Mouse (Mus musculus) adrenal gland, postnatal 25 days (tissue): ENCODE data around the gene Patl1. TPM values are rescaled to one million over a fixed set of nuclear protein-coding genes. Genes with fewer than 3 reads are reported as not detected.
"Not testable (repeated sequence)": the region's sequence is repeated elsewhere in the genome, so short reads cannot be mapped to it uniquely, and the experiment has no call there.

Experiments used
- DNase-seq: peaks from one replicate; pipeline ENCODE4 v3.0.0; 2021; ENCODE audit warnings: mixed read lengths
- microRNA-seq, 2 experiments: library from miRNA; unstranded; fragments of <30 nt; microRNA quantifications; one replicate each; pipeline ENCODE4 v1.2.0; 2021
- total RNA-seq: library from RNA; stranded (reverse); gene quantifications from 2 replicates; pipeline ENCODE4 v1.2.3, GENCODE M21; 2021

The Patl1 gene
- total RNA-seq, 1 experiment from 2014 or later, result 28.9 TPM

DNA sequence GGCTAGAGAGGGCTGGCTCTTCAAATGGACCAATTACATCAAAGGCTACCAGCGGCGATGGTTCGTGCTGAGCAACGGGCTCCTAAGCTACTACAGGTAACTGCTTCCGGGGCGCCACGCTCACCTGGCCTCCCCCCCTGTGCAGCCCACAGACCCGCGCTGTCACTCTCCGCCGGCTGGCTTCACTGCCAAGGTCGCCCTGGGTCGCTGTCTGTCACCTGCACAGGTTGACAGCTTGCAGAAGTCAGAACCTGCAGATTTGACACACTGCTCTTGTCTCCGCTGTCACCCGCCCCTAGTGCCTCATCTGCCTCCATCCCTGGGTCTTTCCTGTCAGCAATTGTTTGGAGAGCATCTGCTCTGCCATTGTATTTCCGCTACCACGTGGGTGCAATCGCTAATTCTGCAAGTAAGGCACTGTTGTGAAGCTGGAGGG is 54.0 kb downstream of the Patl1 start:
- DNase-seq, result peak; percentile 38

DNA sequence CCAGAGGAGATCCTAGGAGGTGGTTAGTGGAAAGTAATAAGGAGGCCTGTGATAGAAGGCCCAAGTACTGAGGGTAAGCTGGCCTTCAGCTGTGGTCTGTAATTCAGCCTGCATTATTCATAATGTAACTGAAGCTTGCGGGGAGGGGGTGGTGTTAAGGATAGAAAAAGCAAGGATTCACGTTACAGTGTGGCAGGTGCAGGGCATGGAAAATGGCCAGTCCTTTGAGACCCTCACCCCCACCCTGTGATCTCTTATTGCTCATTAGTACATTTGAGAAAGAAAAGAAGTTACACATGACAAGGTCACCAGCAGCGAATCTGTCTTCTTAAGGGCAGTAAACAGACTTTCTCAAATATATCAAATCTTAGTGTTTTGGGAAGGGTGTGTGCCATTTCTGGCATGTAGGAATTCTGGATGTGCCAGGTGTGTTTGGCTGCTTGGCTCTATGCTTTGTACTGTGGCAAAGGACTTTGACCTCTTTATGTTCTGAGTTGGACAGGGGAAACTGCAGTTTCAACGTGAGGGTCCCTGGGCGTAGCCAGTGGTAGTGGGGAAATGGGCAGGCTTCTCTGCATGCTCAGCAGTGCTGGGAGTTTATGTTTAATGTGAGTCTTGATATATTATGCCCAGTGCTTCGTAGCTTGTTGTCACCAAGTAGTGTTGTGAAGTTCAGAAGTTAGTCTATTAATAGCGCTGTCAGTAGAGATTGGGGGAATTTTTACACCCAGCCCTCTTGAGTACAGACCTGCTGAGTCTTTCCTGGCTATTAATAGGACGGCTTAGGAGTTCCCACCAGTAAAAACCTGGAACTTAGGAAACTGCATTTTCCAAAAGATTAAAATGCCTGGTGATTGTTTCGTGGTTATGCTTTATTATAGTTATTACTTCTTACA is 57.2 kb downstream of the Patl1 start:
- DNase-seq, result no peak

DNA sequence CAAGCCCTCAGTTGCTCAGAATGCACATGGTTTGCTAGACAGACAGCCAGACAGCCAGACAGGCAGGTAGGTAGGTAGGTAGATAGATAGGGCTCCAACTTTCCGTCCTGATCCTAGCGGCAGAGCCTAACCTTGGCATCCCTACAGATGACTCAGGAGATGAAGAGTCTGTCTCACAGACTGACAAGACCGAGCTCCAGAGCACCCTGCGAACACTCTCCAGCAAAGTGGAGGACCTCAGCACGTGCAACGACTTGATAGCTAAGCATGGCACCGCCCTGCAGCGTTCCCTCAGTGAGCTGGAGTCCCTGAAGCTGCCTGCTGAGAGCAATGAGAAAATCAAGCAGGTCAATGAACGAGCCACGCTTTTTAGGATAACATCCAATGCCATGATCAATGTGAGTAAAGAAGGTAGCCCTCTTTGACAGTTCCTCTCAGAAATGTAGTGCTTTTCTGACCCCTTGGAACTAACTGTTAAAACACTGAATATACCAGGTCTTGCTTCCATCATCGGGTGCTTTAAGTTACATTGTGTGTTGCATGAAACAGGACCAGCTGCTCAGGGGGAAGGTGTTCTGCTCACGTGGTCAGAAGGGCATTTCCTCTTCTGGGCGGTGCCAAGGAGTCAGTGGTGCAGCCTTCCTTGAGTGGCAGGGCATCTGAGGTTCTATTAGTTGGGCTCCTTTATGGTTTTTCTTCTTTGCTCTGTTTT is 61.5 kb downstream of the Patl1 start:
- peak; percentile 39 for DNase-seq

GRCm38 (mm10) chr19:11974223-11974540 is 62.0 kb downstream of the Patl1 start:
- DNase-seq, result no peak

- no peak for DNase-seq
Observed at GRCm38 (mm10) chr19:11975683-11976082, 63.5 kb downstream of the Patl1 start.

GRCm38 (mm10) chr19:11977363-11977762 is 65.2 kb downstream of the Patl1 start:
- no peak for DNase-seq

- no peak for DNase-seq
Observed at GRCm38 (mm10) chr19:11980471-11980870, 68.3 kb downstream of the Patl1 start.

DNA sequence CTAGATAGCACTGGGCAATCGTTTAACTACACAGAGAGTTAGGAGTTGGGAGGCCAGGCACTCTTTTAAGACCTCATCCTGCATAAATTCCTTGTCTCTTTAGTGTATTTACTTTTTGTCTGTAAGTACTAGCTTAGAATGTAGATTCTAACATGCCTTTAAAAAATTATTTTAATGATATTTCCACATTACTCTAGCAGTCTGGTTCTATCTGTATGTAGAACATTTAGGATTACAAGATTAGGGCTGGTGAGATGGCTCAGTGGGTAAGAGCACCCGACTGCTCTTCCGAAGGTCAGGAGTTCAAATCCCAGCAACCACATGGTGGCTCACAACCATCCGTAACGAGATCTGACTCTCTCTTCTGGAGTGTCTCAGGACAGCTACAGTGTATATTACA is 72.4 kb downstream of the Patl1 start:
- not testable (repeated sequence) for DNase-seq

DNA sequence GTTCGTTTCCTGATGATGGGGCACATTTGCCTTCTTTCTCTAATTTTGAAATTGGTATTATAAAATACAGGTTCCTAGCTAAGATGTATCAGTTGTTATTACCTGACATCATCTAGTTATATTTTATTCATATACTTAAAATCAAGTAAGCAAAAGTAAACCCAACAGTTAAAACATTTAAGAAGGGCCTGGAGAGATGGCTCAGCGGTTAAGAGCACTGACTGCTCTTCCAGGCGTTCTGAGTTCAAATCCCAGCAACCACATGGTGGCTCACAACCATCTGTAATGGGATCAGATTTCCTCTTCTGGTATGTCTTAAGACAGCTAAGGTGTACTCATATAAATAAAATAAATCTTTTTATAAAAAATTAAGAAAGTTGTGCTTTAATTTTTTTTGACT is 75.6 kb downstream of the Patl1 start:
- no peak for DNase-seq

DNA sequence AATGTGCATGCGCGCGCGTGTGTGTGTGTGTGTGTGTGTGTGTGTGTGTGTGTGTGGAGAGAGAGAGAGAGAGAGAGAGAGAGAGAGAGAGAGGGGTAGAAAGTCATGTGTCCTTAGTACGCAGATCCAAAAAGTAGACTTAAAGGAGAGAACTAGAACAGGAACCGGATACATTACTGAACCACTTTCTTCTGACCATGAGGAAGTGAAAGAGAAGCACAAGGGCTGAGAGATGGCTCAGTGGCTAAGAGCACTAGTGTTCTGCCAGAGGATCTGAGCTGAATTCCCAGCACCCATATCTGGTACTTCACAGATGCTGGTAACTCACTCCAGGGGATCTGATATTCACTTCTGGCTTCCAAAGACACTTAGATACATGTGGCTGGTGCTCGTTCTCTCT is 77.1 kb downstream of the Patl1 start:
- no peak for DNase-seq

DNA sequence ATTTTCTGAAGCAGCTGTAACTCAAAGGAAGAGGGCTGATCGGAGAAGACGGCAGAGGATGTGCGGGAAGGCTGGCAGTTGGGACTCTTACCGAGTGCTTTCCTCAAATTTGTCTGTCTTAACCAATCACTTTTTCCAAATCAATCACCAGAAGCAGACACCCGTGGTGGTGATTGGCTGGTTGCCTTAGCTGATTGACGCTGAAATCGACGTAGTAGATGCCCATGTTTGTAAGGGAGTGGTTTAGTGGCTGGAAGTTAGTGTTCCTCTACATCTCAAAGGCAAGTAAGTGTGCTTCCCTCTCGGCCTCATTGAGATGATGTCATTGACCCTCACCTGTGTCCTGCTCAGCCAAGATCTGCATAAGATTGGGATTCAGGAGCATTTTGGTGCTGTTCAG is 79.8 kb downstream of the Patl1 start:
- no peak for DNase-seq

GRCm38 (mm10) chr19:11992441-11993029 is 80.3 kb downstream of the Patl1 start:
- DNase-seq, result no peak

Small RNAs within 50 kb of the gene (microRNA-seq; reads per million reads assigned to microRNA genes)
- gene Mir6994, result 1.4 to 4.3 reads per million in 2 experiments

Other genes starting within 250 kb of the Patl1 start
- gene Oosp1, start 221.2 kb upstream of the Patl1 start, total RNA-seq, result 2.2 and 4.4 TPM in 2 replicates
- gene Oosp3, start 215.3 kb upstream of the Patl1 start, total RNA-seq, result not detected in 2 replicates
- gene Gif, start 164.8 kb upstream of the Patl1 start, total RNA-seq, result not detected in 2 replicates
- 59.2 and 61.6 TPM in 2 replicates for gene Mrpl16, start 142.0 kb upstream of the Patl1 start, total RNA-seq
- 11.0 and 12.8 TPM in 2 replicates for gene Stx3, start 93.0 kb upstream of the Patl1 start, total RNA-seq
- not detected in 2 replicates for gene Olfr1417, start 73.2 kb upstream of the Patl1 start, total RNA-seq
- gene Olfr1418, start 51.3 kb upstream of the Patl1 start, total RNA-seq, result not detected in 2 replicates
- not detected in 2 replicates for gene Olfr1419, start 37.3 kb upstream of the Patl1 start, total RNA-seq
- gene Olfr1420, start 25.8 kb upstream of the Patl1 start, total RNA-seq, result not detected in 2 replicates
- gene Osbp, start 53.5 kb downstream of the Patl1 start, total RNA-seq, result 91.9 and 111 TPM in 2 replicates
- gene Olfr1423, start 128.9 kb downstream of the Patl1 start, total RNA-seq, result not detected in 2 replicates
- not detected in 2 replicates for gene Olfr1424, start 150.3 kb downstream of the Patl1 start, total RNA-seq
- not detected in 2 replicates for gene Olfr1425, start 165.3 kb downstream of the Patl1 start, total RNA-seq
- not detected in 2 replicates for gene Olfr1426, start 179.6 kb downstream of the Patl1 start, total RNA-seq
- not detected in 2 replicates for gene Olfr1427, start 190.9 kb downstream of the Patl1 start, total RNA-seq
- gene Olfr1428, start 203.5 kb downstream of the Patl1 start, total RNA-seq, result not detected in 2 replicates
- gene Olfr76, start 210.8 kb downstream of the Patl1 start, total RNA-seq, result not detected in 2 replicates